Comparison of ENCODE assay signal across 10 mouse cellular contexts in the genomic region with DNA sequence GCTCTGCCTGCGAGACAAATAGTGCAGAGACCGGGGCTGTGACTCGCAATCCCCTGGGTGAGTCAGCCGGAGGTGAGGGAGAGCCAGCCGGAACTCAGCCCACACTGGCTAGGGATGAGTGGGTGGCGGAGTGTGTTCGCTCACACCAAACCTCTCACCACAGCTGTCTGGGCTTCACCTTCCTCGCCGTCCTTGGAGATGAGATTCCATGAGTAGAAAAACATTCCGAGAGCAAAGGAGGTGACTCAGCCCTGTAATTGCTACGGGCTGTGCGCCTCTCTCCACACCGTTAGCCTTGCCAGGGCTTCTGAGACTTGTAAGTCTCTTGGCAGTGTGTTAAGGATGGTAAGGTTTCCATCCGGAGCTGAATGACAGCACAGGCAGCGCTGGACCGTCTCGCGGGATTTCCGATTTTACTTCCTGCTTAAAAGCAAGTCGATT.
A peak's percentile ranks its signal among the peaks of the same experiment; 100 is the strongest.
DNase-seq lines count a peak whose midpoint lies in the region; TF ChIP-seq lines count a peak whose summit lies in the region.
"Had no signal": no experiment of that assay in that cellular context is flagged by ENCODE, and none has a peak within 500 bp of the region (broad histone marks: within the 10 kb centered on the region; RNA-seq: fewer than 3 reads in every experiment).

No protein-coding gene starts in this region.

- no peak for TF ChIP-seq CTCF in embryonic fibroblast, embryonic 13.5 days (IDR thresholded peaks at IDR 0.05; ENCODE audit: borderline replicate concordance, insufficient read depth, low read length)

- DNase-seq in ovary, postnatal 36 days (ENCODE audit: low spot score) = peak; percentile 10
- no peak for DNase-seq in ovary, postnatal 14 days (ENCODE audit: low spot score)
- DNase-seq in heart, postnatal 10 days = peak; percentile 21 to 35
- peak; percentile 48 for DNase-seq in testis, postnatal 10 days (ENCODE audit: low spot score)
- DNase-seq in retina, postnatal 1 day = no peak
- no peak for DNase-seq in thymus, postnatal 10 days (ENCODE audit: low spot score in 2 of 2)
- DNase-seq in layer of hippocampus, adult 8-10 months (ENCODE audit: low spot score in 2 of 2) = no peak

- no peak overlapping the region for H3K4me3 ChIP-seq in embryonic fibroblast, embryonic 13.5 days (ENCODE audit: insufficient read depth, low read length)
- H3K4me3 ChIP-seq: midbrain, embryonic 13.5 days; stomach, embryonic 15.5 days had no signal

- no peak for TF ChIP-seq POLR2A in embryonic fibroblast, embryonic 13.5 days (IDR thresholded peaks at IDR 0.05; ENCODE audit: low read depth, low read length)

- intact Hi-C loops in heart, postnatal 10 days (cut with DNase I) = no loop called here

- H3K27ac ChIP-seq in embryonic fibroblast, embryonic 13.5 days (ENCODE audit: insufficient read depth, low read length) = peak overlapping the region; percentile 90
- H3K27ac ChIP-seq: midbrain, embryonic 13.5 days; stomach, embryonic 15.5 days had no signal

- 0 out of 2 replicates have a peak, but pooled peaks cover 3% of the 10 kb centered on the region for H3K4me1 ChIP-seq in embryonic fibroblast, embryonic 13.5 days (ENCODE audit: control insufficient read depth, insufficient read depth, low read length)
- H3K4me1 ChIP-seq: midbrain, embryonic 13.5 days; stomach, embryonic 15.5 days had no signal

Comparison
In these comparisons a context has a peak if more than half of its experiments do, and no peak if none do; other contexts are left out.
1. DNase-seq: peak in ovary, postnatal 36 days (single experiment), heart, postnatal 10 days (2 of 2) and testis, postnatal 10 days (single experiment); none in ovary, postnatal 14 days (single experiment), retina, postnatal 1 day (single experiment), thymus, postnatal 10 days (0 of 2) and layer of hippocampus, adult 8-10 months (0 of 2).